Mouse (Mus musculus): ENCODE data around the gene P2ry6. TPM values are rescaled to one million over a fixed set of nuclear protein-coding genes. Genes with fewer than 3 reads are reported as not detected.

The P2ry6 gene
- polyA plus RNA-seq, 2 experiments from 2014 or later, result 0.32 TPM; not detected in 1

GRCm38 (mm10) chr7:100988092-100988491, 13.6 kb upstream of the P2ry6 start:
- ATAC-seq, result no peak

GRCm38 (mm10) chr7:100984452-100985395, 10.3 kb upstream of the P2ry6 start:
- no peak for ATAC-seq

GRCm38 (mm10) chr7:100979175-100979574, 4.7 kb upstream of the P2ry6 start:
- no peak for ATAC-seq

GRCm38 (mm10) chr7:100978171-100978570, 3.7 kb upstream of the P2ry6 start:
- ATAC-seq, result no peak

- no peak for ATAC-seq
Measured at GRCm38 (mm10) chr7:100972875-100973274, 1.6 kb downstream of the P2ry6 start.

GRCm38 (mm10) chr7:100968874-100969659, 5.4 kb downstream of the P2ry6 start:
- ATAC-seq, result no peak

- ATAC-seq, result no peak
Measured at GRCm38 (mm10) chr7:100968376-100968775, 6.1 kb downstream of the P2ry6 start.

- ATAC-seq, result no peak
Measured at GRCm38 (mm10) chr7:100967850-100968249, 6.6 kb downstream of the P2ry6 start.

- ATAC-seq, result no peak
Measured at GRCm38 (mm10) chr7:100966014-100966413, 8.4 kb downstream of the P2ry6 start.

GRCm38 (mm10) chr7:100965079-100965478, 9.4 kb downstream of the P2ry6 start:
- ATAC-seq, result no peak

GRCm38 (mm10) chr7:100964242-100964641, 10.2 kb downstream of the P2ry6 start:
- no peak for ATAC-seq

GRCm38 (mm10) chr7:100963381-100963780, 11.1 kb downstream of the P2ry6 start:
- no peak for ATAC-seq

- no peak for ATAC-seq
Measured at GRCm38 (mm10) chr7:100961146-100961545, 13.3 kb downstream of the P2ry6 start.

- no peak for ATAC-seq
Measured at GRCm38 (mm10) chr7:100960462-100960861, 14.0 kb downstream of the P2ry6 start.

GRCm38 (mm10) chr7:100958426-100958825, 16.0 kb downstream of the P2ry6 start:
- no peak for ATAC-seq

GRCm38 (mm10) chr7:100952686-100953085, 21.8 kb downstream of the P2ry6 start:
- ATAC-seq, result no peak

- ATAC-seq, result no peak
Measured at GRCm38 (mm10) chr7:100951903-100952302, 22.5 kb downstream of the P2ry6 start.

GRCm38 (mm10) chr7:100950481-100951010, 23.9 kb downstream of the P2ry6 start:
- no peak for ATAC-seq

GRCm38 (mm10) chr7:100950031-100950430, 24.4 kb downstream of the P2ry6 start:
- ATAC-seq, result no peak

- no peak for ATAC-seq
Measured at GRCm38 (mm10) chr7:100944738-100945137, 29.7 kb downstream of the P2ry6 start.

- ATAC-seq, result no peak
Measured at GRCm38 (mm10) chr7:100944306-100944705, 30.1 kb downstream of the P2ry6 start.

GRCm38 (mm10) chr7:100942789-100943615, 31.4 kb downstream of the P2ry6 start:
- no peak for ATAC-seq

Measured in activated CD4-positive, CD25-positive, alpha-beta regulatory T cell, adult 4 months (primary cell).